Mouse (Mus musculus) small intestine, adult 10 weeks (tissue): Measurements from ENCODE around the gene Adam23. TPM values are rescaled to one million over a fixed set of nuclear protein-coding genes. Genes with fewer than 3 reads are reported as not detected.

Experiments used
- polyA plus RNA-seq: library from polyadenylated mRNA; stranded (reverse); fragments of 350-450 nt; fragmentation: Illumina TruSeq; extraction: RNeasy Lipid Tissue Mini Kit (QIAGEN cat#74804); gene quantifications from one replicate; pipeline ENCODE4 v1.2.3, GENCODE M21; 2014; ENCODE audit warnings: low replicate concordance

The Adam23 gene
- 2.3 TPM for polyA plus RNA-seq

GRCm38 (mm10) chr1:63445656-63446046 lies at the start of gene Adam23:
Adam23 (plus strand) TSS chr1:63445891.

GRCm38 (mm10) chr1:63615668-63616067 lies 170.0 kb downstream of the Adam23 start, which contains the start of gene Gm39653:
Gm39653 (plus strand) TSS chr1:63615968.

Other genes starting within 250 kb of the Adam23 start
- gene Gpr1, start 231.3 kb upstream of the Adam23 start, polyA plus RNA-seq, result 0.22 TPM
- gene Zdbf2, start 172.6 kb upstream of the Adam23 start, polyA plus RNA-seq, result 0.15 TPM
- gene Gm39653, start 170.1 kb downstream of the Adam23 start, polyA plus RNA-seq, result not detected
- not detected for gene Dytn, start 241.0 kb downstream of the Adam23 start, polyA plus RNA-seq